Mouse (Mus musculus) heart, adult 2 months (tissue): ENCODE measurements at regions not wholly inside any gene's neighbourhood (a gene's known extent, or its start where the extent isn't known, plus 50 kb on each side); places are given as distances from the start of the nearest gene placed in this dataset.

Experiments used
- CTCF ChIP-seq: fragments of 200-600 bp; IDR thresholded peaks from 2 replicates; pipeline ENCODE4 v1.8.1; 2022; ENCODE audit warnings: antibody characterized with exemption, mild to moderate bottlenecking, moderate library complexity
- POLR2A ChIP-seq: fragments of 200-500 bp; IDR thresholded peaks from 2 replicates; pipeline ENCODE4 v1.6.1; 2011; ENCODE audit warnings: mild to moderate bottlenecking, low read depth, low read length, control low read depth; ENCODE audit not compliant: insufficient read depth

GRCm38 (mm10) chr9:112573316-112573715, 337.6 kb upstream of the Arpp21 start:
- TF ChIP-seq CTCF (no peak), POLR2A (no peak)
